Mouse (Mus musculus): ENCODE measurements around the gene Traf3.

The Traf3 gene

DNA sequence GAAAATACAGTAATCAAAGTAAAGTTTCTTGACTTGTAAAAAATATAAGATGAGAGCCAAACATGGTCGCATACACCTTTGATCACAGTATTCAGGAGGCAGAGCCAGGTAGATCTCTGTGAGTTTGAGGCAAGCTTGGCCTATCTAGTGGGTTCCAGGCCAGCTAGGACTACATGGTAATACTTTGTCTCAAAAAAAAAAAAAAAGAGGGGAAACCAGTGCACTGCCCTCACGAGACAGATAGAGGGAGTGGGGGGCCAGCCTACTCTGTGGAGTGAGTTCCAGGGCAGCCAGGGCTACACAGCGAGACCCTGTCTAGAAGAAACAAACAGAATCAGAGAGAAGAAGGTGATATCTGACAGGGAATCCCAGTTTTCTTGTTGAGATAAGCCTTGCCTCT, 41.5 kb downstream of the Traf3 start:
- DNase-seq = no peak

DNA sequence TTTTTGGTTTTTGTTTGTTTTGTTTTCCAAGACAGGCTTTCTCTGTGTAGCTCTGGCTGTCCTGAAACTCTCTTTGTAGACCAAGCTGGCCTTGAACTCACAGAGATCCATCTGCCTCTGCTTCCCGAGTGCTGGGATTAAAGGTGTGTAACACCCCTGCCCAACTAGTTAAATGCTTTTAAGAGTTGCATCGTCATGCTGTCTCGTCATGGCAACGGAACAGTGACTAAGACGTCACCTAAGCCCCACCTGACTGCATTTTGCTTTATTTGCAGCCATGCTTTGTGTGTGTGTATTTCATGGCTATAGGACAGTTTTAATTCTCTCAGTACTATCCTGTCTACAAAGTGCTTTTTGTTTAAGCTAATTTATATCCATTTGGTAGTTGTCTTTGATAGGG, 45.6 kb downstream of the Traf3 start:
- no peak for DNase-seq

DNA sequence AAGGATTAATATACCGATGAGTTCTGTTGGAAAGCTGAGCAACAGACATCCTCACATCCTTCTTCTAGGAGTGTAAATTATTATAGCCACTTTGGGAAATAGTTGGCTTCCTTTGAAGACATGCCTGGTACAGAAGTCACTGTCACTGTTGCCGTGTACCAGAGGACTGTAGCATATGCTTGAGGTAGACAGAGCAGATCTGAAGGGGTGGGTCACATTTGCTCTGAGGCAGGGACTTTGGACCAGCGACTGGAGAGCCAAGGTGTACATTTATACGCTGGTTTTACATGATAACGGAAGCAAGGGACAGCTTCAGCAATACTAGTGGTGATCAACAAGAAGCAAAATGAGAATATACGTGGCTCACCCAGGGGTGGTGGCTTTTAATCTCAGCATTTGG, 52.7 kb downstream of the Traf3 start:
- DNase-seq = no peak

DNA sequence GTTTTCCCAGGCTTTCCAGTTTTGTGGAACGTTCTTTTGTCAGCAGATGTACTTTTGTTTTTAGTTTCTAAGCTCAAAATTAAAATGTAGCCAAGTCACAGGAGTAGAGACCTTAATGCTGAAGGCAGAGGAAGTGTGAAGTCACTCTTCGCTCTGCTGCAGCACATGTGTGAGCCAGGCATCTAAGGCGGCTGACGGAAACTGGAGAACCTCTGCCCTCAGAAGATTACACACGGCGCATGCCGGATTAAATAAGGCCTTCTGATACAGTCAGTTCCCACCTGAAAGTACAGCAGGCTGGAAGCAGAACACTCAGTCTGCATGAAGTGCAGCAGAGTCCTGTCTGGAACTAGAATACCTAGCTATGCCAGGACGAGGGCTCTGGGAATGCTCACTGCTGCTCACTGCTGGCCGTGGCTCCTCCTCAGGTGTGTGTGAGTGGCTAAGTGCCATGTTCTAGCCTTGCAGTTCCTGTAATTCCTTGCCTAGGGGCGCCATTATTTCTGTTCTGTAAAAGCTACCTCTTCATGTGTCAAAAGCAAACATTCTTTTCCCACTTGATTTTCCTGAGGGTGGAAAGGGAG, 59.1 kb downstream of the Traf3 start:
- DNase-seq = no peak

DNA sequence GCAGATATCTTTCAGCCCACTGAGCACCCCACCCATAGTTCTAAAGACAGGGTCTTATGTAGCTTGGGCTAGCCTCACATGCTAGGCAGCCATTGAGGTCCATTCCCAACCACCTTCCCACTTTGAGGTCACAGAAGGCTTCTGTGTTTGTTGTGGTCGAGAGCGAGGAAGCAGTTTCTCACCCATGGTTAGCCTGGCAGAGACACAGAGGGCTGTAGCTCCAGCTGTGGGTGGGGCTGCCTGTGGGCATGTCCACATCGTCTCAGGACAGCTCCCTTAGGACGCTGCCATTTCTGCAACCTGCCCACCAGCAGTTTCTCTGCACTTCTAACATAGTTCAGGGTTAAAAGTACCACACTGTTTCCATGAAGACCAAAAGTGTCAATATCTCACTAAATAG, 61.2 kb downstream of the Traf3 start:
- DNase-seq = no peak

DNA sequence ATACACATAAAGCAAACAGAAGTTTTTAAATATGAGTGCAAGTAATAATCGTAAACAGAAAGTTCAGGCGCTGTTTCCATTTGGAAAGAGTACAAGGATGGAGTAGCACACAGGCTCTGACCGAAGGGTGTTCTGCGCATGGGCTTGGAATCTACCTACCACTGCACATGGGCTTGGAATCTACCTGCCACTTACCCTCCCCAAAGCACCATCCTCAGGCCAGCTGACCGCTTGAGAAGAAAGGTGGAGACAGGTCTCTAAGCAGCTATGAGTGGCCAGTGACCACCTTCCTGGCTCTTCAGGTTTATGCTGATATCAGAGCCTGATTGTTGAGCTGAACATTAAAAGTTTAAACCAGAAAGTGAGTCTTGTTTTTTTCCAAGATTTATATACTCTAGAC, 62.3 kb downstream of the Traf3 start:
- no peak for DNase-seq

DNA sequence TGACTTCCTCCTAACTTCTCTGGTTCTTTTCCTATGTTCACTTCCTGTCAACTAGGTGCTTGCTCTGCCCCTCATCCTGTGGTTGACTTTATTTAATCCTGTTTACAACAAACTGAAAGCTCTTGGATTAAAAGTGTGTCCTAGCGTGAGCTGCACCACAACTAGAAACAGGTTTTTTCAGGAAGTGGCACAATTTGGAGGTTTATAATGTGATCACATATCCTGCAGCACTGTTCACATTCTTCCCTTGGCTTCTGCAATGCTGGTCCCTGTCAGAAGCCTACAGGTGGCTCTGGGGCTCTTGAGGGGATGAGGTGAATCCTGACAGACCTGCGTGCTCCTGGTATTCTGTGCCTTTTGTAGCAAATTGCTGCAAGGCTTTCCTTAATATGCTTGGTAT, 64.6 kb downstream of the Traf3 start:
- no peak for DNase-seq

DNA sequence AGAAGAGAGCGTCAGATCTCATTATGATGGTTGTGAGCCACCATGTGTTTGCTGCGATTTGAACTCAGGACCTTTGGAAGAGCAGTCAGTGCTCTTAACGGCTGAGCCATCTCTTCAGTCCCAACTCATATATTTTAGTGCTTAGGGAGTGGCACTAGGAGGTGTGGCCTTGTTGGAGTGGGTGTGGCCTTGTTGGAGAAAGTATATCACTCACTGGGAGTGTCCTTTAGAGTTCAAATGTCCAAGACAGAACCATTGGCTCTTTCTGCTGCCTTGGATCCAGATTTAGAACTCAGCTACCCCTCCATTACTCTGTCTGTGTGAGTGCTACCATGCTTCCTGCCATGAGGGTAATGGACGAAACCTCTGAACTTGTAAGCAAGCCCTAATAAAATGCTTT, 67.6 kb downstream of the Traf3 start:
- no peak for DNase-seq

DNA sequence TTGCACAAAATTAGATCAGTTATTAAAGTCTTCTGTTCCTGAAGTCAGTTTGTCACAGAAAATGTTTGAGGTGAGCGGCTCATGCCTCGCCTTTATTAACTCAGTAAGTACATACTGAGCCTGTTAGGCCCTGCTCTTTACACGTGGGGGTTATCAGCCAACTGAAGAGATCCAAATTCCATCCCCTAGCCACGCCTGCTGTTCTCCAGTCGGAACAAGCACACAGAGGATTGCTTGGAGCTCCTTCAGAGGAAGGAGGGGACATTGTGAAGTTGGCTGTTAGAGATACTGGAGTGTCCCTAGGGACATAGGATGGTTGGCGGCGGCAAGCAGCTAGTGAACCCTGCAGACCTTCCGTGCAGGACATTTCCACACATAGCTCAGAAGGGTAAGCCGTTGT, 68.2 kb downstream of the Traf3 start:
- DNase-seq = no peak

DNA sequence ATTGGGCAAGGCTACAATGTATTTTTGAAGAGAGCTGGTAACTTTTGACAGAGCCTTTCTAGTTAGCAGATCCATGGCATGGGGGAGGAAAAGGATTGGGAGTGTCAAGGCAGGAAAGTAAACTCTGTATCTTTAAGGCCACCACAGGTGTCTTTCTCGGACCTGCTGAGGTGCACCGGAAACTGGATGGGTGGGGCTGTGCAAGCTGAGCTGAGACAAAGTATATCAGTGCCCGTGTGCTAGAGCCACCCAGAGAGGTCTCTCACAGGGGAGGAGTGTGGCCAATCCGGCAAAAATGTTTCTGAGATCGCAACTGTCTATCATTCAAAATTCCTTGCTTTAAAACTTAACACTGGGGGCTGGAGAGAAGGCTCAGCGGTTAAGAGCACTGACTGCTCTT, 69.5 kb downstream of the Traf3 start:
- DNase-seq = no peak

DNA sequence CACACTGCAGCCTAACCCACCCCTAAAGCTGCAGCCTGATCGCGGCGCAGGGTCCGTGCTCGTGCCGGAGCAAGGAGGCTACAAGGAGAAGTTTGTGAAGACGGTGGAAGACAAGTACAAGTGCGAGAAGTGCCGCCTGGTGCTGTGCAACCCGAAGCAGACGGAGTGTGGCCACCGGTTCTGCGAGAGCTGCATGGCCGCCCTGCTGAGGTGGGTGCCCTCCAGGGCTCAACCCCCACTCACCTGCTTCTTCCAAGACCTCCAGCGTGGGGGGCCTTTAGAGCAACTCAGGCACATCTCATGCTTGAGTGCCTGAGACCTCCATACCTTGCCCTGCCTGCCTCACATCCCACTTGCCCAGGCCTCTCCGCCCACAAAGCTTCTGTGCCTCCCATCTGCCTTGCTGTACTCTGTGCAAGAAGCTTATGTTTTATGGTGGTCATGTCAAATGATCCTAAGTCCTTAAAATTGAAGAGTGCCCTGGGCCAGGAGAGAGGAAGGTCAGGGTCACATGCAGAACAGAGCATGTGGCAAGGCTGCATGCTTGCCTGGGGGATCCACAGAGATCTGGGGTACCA, 71.5 kb downstream of the Traf3 start:
- DNase-seq = no peak

DNA sequence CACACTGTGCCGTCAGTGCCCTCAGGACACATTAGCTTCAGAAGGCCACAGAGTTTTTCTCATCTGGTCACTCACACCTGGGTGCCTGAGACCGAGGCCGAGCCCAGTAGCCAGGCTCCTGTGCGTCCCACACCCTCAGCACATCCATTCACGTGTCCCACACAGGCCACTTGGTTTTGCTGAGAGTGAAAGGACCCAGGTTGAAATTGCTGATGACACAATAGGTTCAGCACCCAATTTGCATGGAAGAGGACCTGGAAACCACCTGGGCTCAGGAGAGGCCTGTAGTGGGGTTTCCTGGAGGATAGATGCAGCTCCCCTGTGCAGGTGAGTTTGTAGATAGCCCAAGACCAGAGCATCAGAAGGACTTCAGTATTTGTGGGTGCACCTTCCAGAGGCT, 72.2 kb downstream of the Traf3 start:
- no peak for DNase-seq

DNA sequence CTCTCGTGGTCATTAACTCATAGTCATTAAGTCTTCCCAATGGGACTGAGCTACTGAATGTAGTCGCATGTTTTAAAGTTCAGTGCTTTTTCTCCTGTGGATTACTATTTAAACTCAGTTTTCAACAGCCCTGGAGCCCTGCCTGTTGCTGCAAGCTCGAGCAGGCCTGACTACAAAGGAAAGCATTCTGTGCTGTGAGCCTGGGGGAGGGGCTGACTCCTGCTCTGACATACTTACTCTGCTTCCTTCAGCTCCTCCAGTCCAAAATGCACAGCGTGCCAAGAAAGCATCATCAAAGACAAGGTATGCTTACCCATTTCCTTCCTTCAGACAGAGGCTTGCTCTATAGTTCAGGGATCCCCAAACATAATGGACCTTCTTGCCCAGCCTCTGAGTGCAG, 72.6 kb downstream of the Traf3 start:
- DNase-seq = peak; percentile 85

DNA sequence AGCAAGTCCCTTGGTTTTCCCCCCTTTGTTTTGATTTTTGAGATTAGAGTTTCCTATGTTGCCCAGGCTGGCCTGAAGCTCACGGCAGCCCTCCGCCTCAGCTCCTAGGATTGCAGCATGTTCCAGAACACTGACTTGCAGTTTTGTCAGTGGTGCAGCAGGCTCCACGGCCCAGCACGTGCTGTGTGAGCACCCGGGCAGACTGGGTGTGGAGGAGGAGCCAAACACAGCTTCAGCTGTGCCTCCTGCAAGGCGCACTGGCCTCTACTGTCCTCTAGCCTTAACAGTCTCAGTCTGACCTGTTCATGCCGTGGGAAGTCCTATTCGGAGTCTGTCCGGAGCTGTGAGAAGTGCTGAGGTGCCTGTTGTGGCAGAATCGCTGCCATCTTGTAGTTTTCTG, 73.8 kb downstream of the Traf3 start:
- no peak for DNase-seq

DNA sequence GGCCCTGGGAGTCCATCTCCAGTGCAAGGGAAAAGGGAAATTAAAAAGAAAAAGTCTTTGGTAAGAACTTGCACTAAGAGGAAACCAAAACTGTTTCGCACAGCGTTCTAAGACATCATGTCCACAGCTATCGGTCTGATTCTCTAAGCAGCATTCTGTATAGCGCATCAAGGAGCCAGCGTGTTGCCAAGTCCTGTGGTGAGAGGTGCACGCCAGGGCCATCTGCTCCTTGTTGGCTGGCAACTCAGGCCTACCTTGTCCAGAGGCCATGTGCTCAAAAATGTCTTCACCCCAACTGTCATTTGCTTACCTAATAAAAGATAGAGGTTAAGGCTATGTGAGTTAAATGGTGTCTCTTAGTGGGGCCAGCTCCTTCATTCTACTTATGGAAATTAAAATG, 75.7 kb downstream of the Traf3 start:
- no peak for DNase-seq

DNA sequence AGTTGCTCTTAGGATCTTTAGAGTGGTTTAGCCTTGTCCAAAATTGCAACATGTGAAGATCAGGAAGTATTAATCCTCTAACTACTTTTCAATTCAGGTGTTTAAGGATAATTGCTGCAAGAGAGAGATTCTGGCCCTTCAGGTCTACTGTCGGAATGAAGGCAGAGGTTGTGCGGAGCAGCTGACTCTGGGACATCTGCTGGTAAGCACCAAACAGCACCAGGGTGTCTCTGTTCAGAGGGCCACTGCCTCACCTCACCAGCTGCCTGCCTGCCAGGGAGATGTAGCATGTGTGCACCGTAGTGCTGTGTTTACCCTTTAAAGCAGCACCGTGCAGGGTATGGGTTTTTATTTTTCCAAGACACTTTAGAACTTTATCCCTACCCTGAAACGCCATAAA, 76.2 kb downstream of the Traf3 start:
- DNase-seq = no peak

DNA sequence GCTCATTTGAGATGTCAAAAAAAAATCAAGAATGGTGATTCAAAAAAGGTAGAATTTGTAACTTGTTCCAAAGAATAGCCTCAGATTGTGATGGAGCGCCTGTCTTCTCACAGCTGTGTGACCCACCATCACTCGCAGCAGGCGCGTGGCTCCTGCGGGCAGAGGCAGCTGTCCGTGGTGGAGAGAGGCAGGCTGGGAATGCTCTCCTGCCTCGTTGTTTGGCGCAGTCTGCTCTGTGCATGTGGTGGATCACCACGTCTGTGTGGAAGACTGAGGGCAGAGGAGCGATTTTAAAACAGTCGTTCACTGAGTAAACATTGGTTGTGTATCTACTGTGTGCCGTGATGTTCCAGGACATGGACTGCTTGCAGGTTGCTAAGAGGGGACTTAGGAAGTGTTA, 77.6 kb downstream of the Traf3 start:
- DNase-seq = no peak

DNA sequence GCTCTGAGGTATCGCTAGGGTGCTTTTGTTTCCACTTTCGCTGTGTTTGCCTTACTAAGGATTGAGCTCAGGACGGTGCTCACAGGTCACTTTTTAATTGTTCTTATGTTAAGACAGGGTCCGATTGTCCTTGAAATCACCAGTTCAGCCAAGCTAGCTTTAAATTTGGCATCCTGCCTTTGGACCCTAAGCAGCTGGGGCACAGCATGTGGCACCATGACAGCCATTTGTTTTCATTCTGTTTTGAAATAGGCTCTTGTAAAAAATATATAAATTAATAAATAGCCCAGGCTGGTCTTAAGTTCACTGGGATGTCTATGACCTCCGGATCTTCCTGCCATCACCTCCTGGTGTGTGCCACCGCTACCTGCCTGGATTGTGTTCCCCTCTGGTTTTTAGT, 78.9 kb downstream of the Traf3 start:
- DNase-seq = no peak

DNA sequence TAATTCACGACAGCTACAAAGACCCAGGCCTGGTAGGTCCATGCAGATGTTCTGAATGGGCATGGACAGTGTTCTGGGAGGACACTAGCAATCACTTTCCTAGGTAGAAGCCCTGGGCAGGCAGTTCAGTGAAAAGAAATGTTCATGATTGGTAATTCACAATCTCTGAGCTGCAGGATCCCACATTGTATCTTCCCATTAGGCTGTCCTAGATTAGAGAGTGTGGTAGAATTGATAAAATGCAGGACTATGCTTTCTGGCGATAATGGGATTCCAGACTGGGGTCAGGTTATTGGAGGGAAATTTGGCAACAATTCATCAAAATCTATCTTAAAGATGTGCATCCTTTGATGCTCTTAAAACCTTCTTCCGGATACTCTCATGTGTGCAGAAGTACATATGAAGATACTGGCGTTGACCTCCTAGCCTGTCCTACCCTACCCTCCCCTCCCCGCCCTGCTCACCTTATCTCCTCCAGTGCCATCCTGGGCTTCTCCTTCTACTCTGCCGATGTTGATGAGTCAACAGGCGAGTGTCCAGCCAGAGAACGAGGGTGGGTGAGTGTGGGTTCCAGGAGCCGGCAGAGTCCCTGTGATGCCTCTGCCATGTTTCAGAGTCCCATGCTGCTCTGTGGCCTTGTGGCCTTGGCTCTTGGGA, 80.8 kb downstream of the Traf3 start:
- DNase-seq = no peak

DNA sequence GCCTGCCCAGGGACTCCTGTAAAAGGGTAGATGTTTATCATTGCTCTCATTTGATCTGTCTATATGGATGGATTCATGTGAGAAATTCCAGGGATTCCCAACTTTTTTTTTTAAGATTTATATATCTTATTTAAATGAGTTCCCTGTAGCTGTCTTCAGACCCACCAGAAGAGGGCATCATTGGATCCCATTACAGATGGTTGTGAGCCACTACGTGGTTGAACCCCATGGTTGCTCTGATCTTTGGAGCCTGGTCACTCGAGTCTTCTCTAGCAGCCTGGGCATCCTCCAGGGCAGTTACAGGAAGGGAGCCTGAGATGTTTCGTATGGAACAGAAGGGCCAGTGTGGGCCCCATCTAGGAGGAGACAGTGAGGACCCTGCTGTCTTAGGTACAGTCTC, 82.9 kb downstream of the Traf3 start:
- DNase-seq = no peak

DNA sequence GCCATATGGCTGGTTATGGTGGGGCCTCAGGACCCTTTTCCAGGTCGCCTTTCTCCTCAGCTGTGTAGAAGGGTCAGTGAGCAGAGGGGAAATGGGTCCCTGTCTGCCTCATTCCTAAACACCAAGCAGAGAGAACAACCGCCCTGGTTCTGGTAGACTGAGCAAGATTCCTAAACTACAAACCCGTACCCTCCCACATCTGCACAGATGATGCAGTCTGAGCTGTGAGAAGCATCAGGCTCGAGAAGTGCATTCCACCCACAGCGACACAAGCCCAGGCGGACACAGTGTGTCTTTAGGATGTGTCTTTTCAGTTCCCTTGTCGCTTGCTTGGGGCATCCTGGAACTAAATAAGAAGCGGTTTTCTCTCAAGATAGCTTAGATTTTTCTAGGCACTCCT, 83.9 kb downstream of the Traf3 start:
- DNase-seq = no peak

DNA sequence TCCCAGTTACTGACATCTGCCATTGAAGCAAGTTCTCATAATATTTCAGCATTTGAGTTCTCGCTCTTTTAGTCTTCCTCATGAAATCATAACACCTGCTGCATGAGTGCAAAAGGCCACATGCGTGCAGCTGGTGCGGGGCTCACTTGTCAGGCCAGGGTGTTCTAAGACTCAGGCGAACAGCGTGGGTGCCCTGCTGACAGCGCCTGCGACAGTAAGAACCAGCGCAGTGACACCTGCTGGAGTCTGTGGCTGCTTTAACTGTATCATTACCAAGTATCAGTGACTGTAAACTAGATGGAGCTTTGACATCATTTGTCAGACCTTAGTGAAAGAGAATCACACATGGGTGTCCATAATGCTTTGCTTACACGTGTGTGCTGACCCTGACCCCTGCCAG, 85.1 kb downstream of the Traf3 start:
- peak; percentile 38 for DNase-seq

DNA sequence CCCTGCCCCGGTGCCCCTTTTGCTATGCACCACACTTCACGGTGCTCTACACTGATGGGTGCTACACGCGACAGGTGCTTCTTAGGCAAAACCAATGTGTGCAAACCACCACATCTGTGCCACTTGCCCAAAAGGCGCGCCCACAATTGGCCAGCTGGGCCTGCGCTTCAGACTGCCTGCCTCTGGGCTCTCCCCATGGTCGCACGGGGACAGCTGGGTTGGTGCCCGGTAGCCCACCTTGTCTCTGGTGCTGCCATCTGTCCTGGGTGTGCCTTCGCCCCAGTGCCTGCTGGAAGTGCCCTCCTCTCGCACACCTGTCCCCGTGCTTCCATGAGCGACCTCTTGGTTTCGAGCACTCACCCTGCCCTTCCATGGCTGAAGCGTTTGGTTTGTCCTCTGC, 97.5 kb downstream of the Traf3 start:
- DNase-seq = no peak

DNA sequence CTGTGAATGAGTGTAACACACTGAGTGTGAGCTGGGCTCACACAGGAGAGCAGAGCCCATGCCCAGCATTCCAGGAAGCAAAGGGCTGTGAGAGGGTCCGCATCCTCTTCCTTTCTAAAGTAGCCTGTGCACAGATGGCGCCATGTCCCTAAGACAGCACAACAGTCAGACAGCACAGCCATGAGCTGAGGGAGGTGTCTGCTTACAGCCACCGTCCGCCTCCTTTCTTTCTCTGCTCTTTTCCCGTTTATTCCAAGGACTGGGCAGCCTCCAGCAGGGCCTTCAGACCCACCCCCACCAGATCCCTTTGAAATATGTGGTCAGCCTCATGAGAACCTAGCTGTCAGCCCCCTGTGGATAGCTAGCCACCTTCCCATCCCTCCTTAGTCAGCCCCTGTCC, 99.0 kb downstream of the Traf3 start:
- DNase-seq = no peak

DNA sequence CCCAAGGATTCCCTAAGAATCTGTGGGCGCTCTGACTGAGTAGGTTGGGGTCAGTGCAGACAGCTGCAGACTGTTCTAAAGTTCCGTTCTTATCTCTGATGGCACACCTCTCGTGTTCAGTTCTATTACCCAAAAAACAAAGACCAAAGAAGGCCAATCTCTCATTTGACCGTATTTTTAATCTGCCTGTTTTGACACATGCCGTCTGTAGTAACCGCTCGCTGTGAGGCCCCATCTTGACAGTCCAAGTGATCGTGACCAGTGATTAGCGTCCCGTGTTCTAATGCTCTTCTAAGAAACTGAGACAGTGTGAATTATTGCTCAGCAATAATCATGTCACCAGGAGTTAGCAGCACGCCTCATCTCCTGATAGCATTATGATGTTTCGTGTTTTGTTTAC, 100.4 kb downstream of the Traf3 start:
- no peak for DNase-seq

Data from thymus, postnatal 14 days (tissue).